Mouse (Mus musculus): ENCODE measurements around the gene Ehmt1. TPM values are rescaled to one million over a fixed set of nuclear protein-coding genes. Genes with fewer than 3 reads are reported as not detected.
A peak's percentile ranks its signal among the peaks of the same experiment; 100 is the strongest.

The Ehmt1 gene
- total and polyA plus RNA-seq, 2 experiments = 21.8 to 24.0 TPM

DNA sequence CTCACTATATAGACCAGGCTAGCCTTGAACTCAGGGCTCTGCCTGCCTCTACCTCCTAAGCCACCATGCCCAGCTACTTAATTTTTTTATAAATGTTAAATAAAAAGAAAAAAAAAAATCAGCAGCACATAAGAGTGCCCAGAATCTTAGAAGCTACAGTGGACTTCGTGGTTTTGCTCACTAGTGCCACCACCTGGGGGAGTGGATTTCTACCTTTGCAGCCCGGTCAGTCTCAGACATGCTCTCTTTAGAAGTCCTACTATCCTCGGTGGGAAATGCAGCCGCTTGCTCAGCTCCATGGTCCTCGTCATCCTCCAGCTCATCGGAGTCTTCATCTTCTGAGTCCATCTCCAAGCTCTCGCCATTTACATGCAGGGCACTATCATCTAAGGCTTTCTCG, 56.4 kb downstream of the Ehmt1 start:
- Histone ChIP-seq H3K27ac (replicated peaks; ENCODE audit: insufficient read depth, low read depth, low read length) (no peak overlapping the region), H3K36me3 (ENCODE audit: control insufficient read depth, insufficient read depth, low read length) (peaks cover 34% of the 10 kb centered on the region), H3K4me3 (ENCODE audit: insufficient read depth, low read depth, low read length) (no peak overlapping the region), H3K79me2 (ENCODE audit: control insufficient read depth, insufficient read depth, low read length) (peaks cover under 1% of the 10 kb centered on the region; the same call in 1 of the 2 replicates), H3K4me1 (ENCODE audit: control insufficient read depth, insufficient read depth, low read length) (peaks cover 5% of the 10 kb centered on the region; the same call in 1 of the 2 replicates), H3K27me3 (ENCODE audit: control insufficient read depth, insufficient read depth, low read length) (no peaks in the 10 kb centered on the region), H3K9ac (ENCODE audit: low read depth, low read length) (no peak overlapping the region)
- DNase-seq (ENCODE audit: extremely low read depth, low read depth, low spot score) = peak; percentile 26
- TF ChIP-seq CTCF (IDR thresholded peaks at IDR 0.05; ENCODE audit: low read depth, low read length) = peak; percentile 46; the same call in 1 of the 2 replicates
- TF ChIP-seq POLR2A (IDR thresholded peaks at IDR 0.05; ENCODE audit: extremely low read depth, insufficient read depth, low read length) = no peak
- 78% methylated on average over 8 of the region's 8 CpGs for WGBS

DNA sequence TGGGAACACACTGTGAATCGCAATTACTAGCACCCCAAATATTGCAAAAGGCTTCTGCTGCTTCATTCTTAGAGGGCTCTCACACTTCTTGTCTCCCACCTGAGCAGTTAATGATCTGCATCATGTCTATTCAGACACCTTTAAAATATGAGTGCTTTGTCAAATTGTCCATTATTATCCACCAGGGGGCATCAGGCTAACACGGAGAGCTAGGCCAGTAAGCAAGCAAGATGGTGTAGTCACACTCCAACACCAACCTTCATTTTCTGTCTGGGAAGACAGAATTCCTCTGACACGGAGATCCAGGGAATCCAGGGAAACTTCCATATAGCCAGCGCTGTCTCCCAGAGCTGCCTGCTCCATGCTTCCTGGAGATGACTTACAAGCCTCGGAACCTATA, 67.0 kb downstream of the Ehmt1 start:
- H3K4me1 ChIP-seq (ENCODE audit: control insufficient read depth, insufficient read depth, low read length) = no peaks in the 10 kb centered on the region
- peaks cover 3% of the 10 kb centered on the region; the same call in 1 of the 2 replicates for H3K79me2 ChIP-seq (ENCODE audit: control insufficient read depth, insufficient read depth, low read length)
- WGBS = 67% methylated on average over 5 of the region's 5 CpGs
- H3K27me3 ChIP-seq (ENCODE audit: control insufficient read depth, insufficient read depth, low read length) = no peaks in the 10 kb centered on the region
- DNase-seq (ENCODE audit: extremely low read depth, low read depth, low spot score) = peak; percentile 44
- no peak overlapping the region for H3K27ac ChIP-seq (replicated peaks; ENCODE audit: insufficient read depth, low read depth, low read length)
- TF ChIP-seq POLR2A (IDR thresholded peaks at IDR 0.05; ENCODE audit: extremely low read depth, insufficient read depth, low read length) (no peak), CTCF (IDR thresholded peaks at IDR 0.05; ENCODE audit: low read depth, low read length) (peak; percentile 42; the same call in 1 of the 2 replicates)
- no peak overlapping the region for H3K4me3 ChIP-seq (ENCODE audit: insufficient read depth, low read depth, low read length)
- no peak overlapping the region for H3K9ac ChIP-seq (ENCODE audit: low read depth, low read length)
- peaks cover 59% of the 10 kb centered on the region for H3K36me3 ChIP-seq (ENCODE audit: control insufficient read depth, insufficient read depth, low read length)

DNA sequence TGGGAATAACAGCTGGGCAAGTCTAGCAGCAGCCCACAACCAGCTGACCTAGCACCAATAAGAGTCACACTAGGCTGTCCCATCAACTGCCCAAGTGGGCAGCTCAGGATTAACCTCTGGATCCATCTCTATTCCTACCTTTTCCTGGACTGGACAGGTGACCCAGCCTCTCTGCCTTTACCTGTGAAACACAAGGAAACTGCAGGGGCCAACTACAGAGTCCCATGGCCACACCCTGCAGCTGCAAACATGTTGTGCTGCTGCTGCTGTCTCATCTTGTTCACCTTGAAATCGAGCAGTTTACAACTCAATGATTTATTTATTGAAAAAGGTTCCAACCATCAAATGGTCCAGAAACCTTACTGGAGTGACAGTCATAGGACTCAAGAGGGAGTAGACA, 72.9 kb downstream of the Ehmt1 start:
- no peak overlapping the region for H3K4me3 ChIP-seq (ENCODE audit: insufficient read depth, low read depth, low read length)
- peaks cover 50% of the 10 kb centered on the region for H3K36me3 ChIP-seq (ENCODE audit: control insufficient read depth, insufficient read depth, low read length)
- H3K4me1 ChIP-seq (ENCODE audit: control insufficient read depth, insufficient read depth, low read length) = no peaks in the 10 kb centered on the region
- no peak for DNase-seq (ENCODE audit: extremely low read depth, low read depth, low spot score)
- TF ChIP-seq POLR2A (IDR thresholded peaks at IDR 0.05; ENCODE audit: extremely low read depth, insufficient read depth, low read length) (no peak), CTCF (IDR thresholded peaks at IDR 0.05; ENCODE audit: low read depth, low read length) (no peak)
- no peaks in the 10 kb centered on the region; the same call in 1 of the 2 replicates for H3K79me2 ChIP-seq (ENCODE audit: control insufficient read depth, insufficient read depth, low read length)
- WGBS = 57% methylated on average over 1 of the region's 1 CpGs
- no peaks in the 10 kb centered on the region for H3K27me3 ChIP-seq (ENCODE audit: control insufficient read depth, insufficient read depth, low read length)
- no peak overlapping the region for H3K27ac ChIP-seq (replicated peaks; ENCODE audit: insufficient read depth, low read depth, low read length)
- H3K9ac ChIP-seq (ENCODE audit: low read depth, low read length) = no peak overlapping the region

DNA sequence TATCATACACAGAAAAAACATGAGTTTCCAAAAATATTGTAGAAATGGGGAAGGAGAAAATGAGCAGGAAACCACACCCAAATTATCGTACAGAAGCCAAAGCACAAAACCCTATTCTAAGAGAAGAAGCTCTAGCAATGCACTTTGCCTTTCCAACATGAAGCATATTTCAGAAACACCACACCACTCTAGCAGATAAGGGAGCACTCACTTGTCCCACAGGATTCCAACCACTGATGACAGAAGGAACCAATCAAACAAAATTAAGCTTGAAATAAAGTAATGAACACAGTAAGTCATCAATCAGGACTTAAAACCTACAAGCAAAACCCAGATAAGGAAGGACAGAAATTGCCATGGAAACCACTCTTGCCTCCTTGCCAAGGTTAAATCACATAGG, 74.2 kb downstream of the Ehmt1 start:
- TF ChIP-seq CTCF (IDR thresholded peaks at IDR 0.05; ENCODE audit: low read depth, low read length) (no peak), POLR2A (IDR thresholded peaks at IDR 0.05; ENCODE audit: extremely low read depth, insufficient read depth, low read length) (no peak)
- Histone ChIP-seq H3K79me2 (ENCODE audit: control insufficient read depth, insufficient read depth, low read length) (no peaks in the 10 kb centered on the region; the same call in 1 of the 2 replicates), H3K4me1 (ENCODE audit: control insufficient read depth, insufficient read depth, low read length) (no peaks in the 10 kb centered on the region), H3K36me3 (ENCODE audit: control insufficient read depth, insufficient read depth, low read length) (peaks cover 51% of the 10 kb centered on the region), H3K27ac (replicated peaks; ENCODE audit: insufficient read depth, low read depth, low read length) (no peak overlapping the region), H3K9ac (ENCODE audit: low read depth, low read length) (no peak overlapping the region), H3K4me3 (ENCODE audit: insufficient read depth, low read depth, low read length) (no peak overlapping the region), H3K27me3 (ENCODE audit: control insufficient read depth, insufficient read depth, low read length) (no peaks in the 10 kb centered on the region)
- DNase-seq (ENCODE audit: extremely low read depth, low read depth, low spot score) = no peak
- WGBS = 81% methylated on average over 1 of the region's 1 CpGs

DNA sequence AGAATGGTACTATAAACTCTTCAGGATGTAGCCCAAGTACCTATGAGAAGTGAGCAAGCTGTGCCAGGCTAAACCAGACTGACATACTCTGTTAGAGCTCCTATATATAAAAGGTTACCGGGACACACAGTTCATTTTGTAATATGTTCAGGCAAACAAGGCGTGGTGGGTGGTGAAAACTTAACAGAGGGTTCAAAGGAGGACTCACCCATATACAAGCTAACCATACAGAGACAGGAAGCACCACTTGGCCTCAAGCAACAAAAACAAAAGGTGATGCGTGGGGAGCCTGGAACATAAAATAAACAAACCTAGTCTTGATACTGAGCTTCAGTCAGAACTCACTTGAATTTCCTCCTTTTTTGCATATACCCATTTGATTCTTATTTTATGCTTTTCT, 88.8 kb downstream of the Ehmt1 start:
- TF ChIP-seq POLR2A (IDR thresholded peaks at IDR 0.05; ENCODE audit: extremely low read depth, insufficient read depth, low read length) = no peak
- TF ChIP-seq CTCF (IDR thresholded peaks at IDR 0.05; ENCODE audit: low read depth, low read length) = no peak
- no peak overlapping the region for H3K27ac ChIP-seq (replicated peaks; ENCODE audit: insufficient read depth, low read depth, low read length)
- no peaks in the 10 kb centered on the region for H3K27me3 ChIP-seq (ENCODE audit: control insufficient read depth, insufficient read depth, low read length)
- H3K4me1 ChIP-seq (ENCODE audit: control insufficient read depth, insufficient read depth, low read length) = no peaks in the 10 kb centered on the region
- 59% methylated on average over 3 of the region's 3 CpGs for WGBS
- DNase-seq (ENCODE audit: extremely low read depth, low read depth, low spot score) = no peak
- no peaks in the 10 kb centered on the region for H3K79me2 ChIP-seq (ENCODE audit: control insufficient read depth, insufficient read depth, low read length)
- no peak overlapping the region for H3K9ac ChIP-seq (ENCODE audit: low read depth, low read length)
- H3K4me3 ChIP-seq (ENCODE audit: insufficient read depth, low read depth, low read length) = no peak overlapping the region
- peaks cover 41% of the 10 kb centered on the region for H3K36me3 ChIP-seq (ENCODE audit: control insufficient read depth, insufficient read depth, low read length)

DNA sequence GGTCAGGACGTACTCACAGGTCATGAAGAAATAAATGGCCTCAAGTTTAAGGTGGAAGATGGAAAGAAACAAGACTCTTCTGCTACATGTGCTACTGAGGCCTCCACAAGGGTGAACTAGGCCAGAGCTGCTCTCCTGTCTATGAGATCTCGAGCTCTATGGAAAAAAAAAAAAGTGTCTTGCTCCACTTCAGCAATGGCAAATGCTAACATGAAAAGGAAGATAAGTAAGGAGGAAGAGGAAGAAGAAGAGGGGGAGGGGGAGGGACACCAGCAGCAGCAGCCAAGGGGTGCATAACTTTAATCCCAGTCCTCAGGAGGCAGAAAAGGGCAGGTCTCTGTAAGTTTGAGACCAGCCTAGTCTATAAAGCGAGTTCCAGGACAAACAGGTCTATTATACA, 109.7 kb downstream of the Ehmt1 start:
- Histone ChIP-seq H3K36me3 (ENCODE audit: control insufficient read depth, insufficient read depth, low read length) (peaks cover 48% of the 10 kb centered on the region), H3K27me3 (ENCODE audit: control insufficient read depth, insufficient read depth, low read length) (no peaks in the 10 kb centered on the region), H3K4me3 (ENCODE audit: insufficient read depth, low read depth, low read length) (no peak overlapping the region), H3K4me1 (ENCODE audit: control insufficient read depth, insufficient read depth, low read length) (no peaks in the 10 kb centered on the region), H3K27ac (replicated peaks; ENCODE audit: insufficient read depth, low read depth, low read length) (no peak overlapping the region), H3K79me2 (ENCODE audit: control insufficient read depth, insufficient read depth, low read length) (no peaks in the 10 kb centered on the region), H3K9ac (ENCODE audit: low read depth, low read length) (no peak overlapping the region)
- TF ChIP-seq CTCF (IDR thresholded peaks at IDR 0.05; ENCODE audit: low read depth, low read length) (no peak), POLR2A (IDR thresholded peaks at IDR 0.05; ENCODE audit: extremely low read depth, insufficient read depth, low read length) (no peak)
- 78% methylated on average over 3 of the region's 3 CpGs for WGBS
- no peak for DNase-seq (ENCODE audit: extremely low read depth, low read depth, low spot score)

All from liver, adult 2 months (tissue).